Mouse (Mus musculus) cerebellum, adult 11-12 months (tissue): ENCODE measurements around the gene A4galt.

Experiments
- DNase-seq: peaks from one replicate; pipeline ENCODE4 v3.0.0; 2022

Gene A4galt

GRCm38 (mm10) chr15:83265269-83265668 lies 13.7 kb upstream of the A4galt start:
- DNase-seq: no peak

- DNase-seq: no peak
These were observed 11.8 kb upstream of the A4galt start for GRCm38 (mm10) chr15:83263405-83263804.

GRCm38 (mm10) chr15:83257906-83258305 lies 6.3 kb upstream of the A4galt start:
- no peak for DNase-seq

DNA sequence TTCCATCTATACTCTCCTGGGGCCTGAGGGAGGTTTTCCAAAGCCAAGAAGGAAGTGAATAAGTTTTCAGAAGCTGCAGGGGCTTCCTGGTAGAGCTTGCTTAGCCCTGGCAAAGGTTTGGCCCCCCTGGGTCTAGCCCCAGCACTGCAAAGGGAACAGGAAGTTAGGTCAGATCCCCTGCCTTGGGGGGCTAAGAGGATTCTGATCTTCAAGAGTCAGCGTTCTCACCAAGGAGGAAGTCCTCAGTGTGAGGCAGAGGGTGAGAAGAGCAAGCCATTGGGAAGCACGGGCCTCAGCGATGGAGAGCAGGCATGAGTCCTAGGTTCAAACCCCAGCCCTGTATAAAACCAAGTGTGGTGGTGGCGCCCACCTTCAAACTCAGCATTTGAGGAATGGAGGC lies 4.9 kb upstream of the A4galt start:
- no peak for DNase-seq

- no peak for DNase-seq
These were observed 4.4 kb upstream of the A4galt start for GRCm38 (mm10) chr15:83255944-83256343.

DNA sequence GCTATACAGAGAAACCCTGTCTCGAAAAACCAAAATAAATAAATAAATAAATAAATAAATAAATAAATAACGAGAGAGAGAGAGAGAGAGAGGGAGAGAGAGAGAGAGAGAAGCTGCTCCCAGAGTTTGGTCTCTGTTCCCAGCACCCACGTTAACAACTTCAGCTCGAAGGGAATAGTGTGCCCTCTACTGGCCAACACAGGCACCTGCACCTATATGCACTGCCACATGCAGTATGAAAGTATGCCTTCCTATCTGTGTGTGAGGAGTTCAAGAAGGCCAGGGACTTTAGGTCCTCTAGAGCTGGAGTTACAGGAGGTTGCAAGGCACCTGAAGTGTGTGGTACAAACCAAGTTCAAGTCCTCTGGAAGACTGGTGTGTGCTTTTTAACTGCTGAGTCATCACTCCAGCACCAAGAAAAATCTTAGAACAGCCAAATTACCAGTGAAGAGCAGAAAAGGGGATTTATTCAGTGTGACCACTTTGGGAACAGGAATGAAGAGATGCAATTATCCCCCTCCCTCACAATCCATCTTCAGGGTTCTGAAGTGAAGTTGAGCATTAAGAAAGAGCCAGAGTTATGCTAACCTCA lies 3.7 kb upstream of the A4galt start:
- no peak for DNase-seq

DNA sequence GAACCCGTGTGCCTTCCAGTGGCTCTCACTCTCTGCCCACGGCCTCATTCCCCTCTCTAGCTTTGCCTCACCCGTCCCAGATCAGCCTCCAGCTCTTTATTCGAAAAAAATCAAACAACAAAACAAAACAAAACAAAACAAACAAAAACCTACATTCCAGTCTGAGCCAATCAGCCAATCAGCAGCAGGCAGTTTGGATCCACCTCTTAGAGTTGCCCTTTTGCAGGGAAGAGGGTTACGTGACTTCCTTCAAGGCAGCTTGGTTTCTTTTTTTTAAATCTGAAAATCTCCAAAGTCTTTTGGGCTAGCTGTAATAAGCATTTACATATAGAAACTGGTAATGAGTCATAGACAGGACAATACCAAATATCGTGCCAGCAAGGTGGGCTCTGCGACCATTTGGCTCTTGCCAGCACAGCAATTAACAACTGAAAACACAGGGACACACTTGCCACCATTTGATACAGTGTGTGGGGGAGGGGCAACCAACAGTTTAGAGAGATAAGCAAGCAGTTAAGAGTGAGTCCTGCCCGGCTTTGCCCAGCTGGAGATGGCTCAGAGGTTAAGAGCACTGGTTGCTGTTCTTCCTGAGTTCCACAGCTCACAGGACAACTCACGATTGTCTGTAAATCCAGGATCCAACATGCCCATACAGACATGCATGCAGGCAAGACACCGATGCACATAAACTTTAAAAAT lies 2.9 kb upstream of the A4galt start:
- no peak for DNase-seq

DNA sequence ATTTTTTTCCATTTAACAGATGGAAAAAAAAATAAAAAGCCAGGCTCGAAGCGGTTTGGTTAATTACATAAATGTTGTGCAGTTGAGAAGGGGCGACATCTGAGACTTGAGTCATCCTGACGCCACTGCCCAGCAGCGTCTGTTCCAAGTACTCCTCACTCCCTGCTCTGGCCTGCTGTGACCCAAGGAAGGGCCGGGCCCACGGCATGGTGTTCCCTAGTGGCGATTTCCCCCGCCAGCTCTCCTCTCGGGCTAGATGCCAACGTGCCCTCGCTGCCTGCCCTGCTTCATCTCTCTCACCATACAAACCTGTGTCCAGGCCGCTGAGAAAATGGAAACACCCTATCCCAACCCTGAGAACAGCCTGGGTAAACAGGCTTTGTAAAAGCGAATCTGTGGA lies 486 bp upstream of the A4galt start:
- DNase-seq: no peak

- DNase-seq: no peak
These were observed 861 bp downstream of the A4galt start for GRCm38 (mm10) chr15:83250651-83251175.

DNA sequence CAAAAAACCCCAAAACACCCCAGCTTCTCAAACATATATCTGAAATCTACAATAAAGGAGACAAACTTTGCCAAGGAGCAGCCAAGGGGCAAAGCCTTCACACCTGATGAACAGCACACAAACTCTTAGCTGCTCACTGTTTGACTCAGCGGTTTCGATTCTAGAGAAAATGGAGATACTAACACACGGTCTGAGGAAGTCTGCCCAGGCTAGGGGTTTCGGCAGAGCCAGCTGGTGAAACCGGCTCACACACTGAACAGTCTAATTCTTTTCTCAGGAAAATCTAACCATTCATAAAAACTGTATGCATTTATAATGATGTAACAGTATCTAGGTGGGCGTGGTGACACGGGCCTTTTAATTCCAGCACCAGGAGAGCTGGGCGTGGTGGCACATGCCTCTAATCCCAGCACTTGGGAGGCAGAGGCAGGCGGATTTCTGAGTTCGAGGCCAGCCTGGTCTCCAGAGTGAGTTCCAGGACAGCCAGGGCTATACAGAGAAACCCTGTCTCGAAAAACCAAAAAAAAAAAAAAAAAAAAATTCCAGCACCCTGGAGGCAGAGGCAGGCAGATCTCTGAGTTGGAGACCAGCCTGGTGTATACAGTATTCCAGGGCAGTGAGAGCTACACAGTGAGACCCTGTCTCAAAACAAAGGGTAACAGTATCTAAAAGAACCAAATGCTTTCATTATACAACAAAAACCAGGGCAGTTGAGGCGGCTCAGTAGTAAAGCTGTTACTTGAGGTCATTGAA lies 1.9 kb downstream of the A4galt start:
- DNase-seq: no peak

DNA sequence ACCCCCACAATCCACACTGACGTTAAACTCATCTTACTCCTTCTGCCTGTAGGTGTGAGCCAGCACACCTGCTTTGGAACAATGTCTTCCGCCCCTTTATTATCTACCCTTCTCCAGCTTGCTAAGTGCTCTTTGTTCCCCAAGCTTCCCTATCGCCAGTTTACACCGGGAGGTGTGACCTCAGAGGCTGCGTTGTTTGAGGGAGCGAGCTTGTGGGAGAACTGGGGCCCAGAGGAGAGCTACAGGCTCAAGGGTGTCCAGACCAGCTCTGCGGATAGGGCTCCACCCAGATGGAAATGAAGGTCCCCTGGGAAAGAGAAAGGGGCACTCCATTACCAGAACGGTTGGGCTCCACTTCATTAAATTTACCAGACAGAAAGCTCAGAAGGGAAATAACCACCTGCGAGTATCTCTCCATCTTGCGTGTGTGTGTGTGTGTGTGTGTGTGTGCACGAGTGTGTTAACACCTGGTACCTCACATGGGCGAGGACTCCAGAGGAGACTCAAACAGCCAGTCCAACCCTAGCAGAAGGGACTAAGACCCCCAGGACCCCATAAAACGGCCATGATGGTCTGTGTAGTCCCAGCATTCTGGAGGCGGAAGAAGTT lies 3.2 kb downstream of the A4galt start:
- no peak for DNase-seq

GRCm38 (mm10) chr15:83244371-83244770 lies 7.2 kb downstream of the A4galt start:
- DNase-seq: no peak

DNA sequence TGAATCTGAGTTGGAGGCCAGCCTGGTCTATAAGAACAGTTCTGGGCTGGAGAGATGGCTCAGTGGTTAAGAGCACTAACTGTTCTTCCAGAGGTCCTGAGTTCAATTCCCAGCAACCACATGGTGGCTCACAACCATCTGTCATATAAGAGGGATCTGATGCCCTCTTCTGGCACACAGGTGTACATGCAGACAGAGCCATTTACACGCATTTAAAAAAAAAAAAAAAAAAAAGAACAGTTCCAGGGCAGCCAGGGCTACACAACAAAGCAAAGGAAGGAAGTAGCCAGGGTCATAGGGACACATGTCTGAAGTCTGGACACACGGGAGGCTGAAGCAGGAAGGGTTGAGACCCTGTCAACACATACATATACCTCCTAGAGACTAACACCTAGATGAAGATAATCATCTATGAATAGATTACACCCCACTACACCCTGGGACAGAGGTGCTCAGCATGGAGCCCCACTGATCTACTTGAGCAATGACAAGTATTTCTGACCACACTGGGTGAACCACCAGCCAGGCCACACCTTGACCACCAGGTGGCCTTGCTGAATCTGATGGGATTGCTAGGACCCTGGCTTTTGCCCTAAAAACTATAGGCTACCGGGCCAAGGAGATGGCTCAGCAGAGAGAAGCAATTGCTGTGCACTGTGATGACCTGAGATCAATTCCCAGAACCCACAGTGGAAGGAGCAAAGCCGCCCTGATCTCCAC lies 9.5 kb downstream of the A4galt start:
- no peak for DNase-seq

DNA sequence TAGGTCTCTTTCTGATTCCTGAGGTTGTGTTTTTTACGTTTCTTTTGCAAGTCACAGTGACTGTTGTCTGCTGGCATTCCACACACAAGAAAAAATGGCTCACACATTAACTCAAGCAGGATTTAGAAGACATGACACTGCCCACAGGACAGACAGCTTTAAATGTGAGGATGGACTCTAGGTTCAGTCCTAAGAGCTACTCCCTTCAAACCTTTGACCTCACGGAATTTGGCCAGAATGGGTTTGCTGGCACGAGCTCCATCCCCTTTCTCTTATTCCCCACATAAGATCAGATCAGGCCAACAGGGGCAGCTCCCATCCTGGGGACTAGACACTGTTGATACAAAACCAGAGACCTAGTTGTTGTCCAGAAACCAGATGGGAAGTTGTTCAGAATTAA lies 10.1 kb downstream of the A4galt start:
- no peak for DNase-seq

- no peak for DNase-seq
These were observed 13.9 kb downstream of the A4galt start for GRCm38 (mm10) chr15:83237460-83238243.

GRCm38 (mm10) chr15:83236824-83237223 lies 14.8 kb downstream of the A4galt start:
- DNase-seq: no peak

GRCm38 (mm10) chr15:83233219-83233992 lies 18.2 kb downstream of the A4galt start:
- DNase-seq: peak; percentile 85

GRCm38 (mm10) chr15:83227559-83227958 lies 24.0 kb downstream of the A4galt start:
- no peak for DNase-seq

DNA sequence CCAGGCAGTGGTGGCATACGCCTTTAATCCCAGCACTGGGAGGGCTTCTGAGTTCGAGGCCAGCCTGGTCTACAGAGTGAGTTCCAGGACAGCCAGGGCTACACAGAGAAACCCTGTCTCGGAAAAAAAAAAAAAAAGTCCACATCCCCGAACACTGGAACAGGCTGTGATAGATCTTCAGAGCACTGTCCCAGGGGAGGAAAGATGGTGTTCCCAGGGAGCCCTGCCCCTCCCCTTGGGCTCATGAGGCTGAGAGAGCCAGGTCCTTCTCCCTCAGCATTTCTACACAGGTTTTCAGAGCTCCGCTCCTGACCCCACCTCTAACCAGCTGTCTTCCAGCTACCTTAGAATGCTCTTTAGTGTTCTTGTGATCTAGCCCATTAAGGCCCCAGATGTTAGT lies 24.7 kb downstream of the A4galt start:
- DNase-seq: no peak

DNA sequence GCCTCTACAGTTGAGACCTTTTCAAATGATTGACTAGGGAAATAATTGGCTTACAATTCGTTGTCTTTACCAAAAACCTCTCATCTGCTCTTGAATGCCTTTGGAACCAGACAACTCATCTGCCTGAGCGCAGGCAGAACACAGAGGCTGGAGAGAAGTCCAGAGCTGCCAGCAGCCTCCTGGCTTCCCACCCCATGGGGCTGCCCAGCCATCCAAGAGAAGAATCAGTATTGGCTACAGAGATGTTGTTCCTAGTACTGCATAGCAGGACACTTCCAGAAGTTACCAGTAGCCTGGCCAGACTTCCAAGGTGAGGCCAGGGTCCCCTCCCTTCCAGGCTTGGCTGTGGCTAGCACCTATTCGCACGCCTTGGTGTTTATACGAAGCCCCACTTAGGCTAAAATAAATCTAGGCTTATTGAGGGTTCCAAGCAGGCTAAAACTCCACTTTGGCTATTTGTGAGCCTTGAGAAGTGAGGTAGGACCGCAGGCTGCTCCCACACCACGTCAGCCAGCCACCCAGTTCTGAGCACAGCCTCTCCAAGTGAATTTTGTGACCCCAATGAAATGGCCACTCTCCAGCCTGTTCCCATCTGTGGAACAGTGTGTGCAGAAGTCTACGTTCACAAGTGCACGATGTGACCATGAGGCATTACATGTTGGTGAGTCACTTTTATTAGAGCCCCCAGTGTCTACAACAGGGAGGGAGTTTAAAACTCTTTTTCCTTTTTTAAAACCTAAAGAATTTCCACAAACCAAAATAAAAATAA lies 25.3 kb downstream of the A4galt start:
- DNase-seq: no peak
